Mouse (Mus musculus) limb, embryonic 12.5 days (tissue): ENCODE results near the gene Tmub2. TPM values are rescaled to one million over a fixed set of nuclear protein-coding genes. Genes with fewer than 3 reads are reported as not detected.

Experiments
- ATAC-seq: fragments of 200-750 bp; cut with Nextera tagmentation; 2 replicates; pipeline ENCODE4 v1.8.0; 2017; ENCODE audit warnings: low read depth, moderate TSS enrichment; ENCODE audit not compliant: insufficient number of reproducible peaks, insufficient read depth, low FRiP score, low TSS enrichment
- H3K27ac ChIP-seq: fragments of 300-500 bp; sonication (generic); 2 replicates; pipeline ENCODE4 v1.5.1; 2016; ENCODE audit warnings: mild to moderate bottlenecking, moderate library complexity
- H3K27me3 ChIP-seq: fragments of 300-500 bp; sonication (generic); 2 replicates; pipeline ENCODE4 v1.6.1; 2016; ENCODE audit warnings: mild to moderate bottlenecking, moderate library complexity
- H3K36me3 ChIP-seq: fragments of 300-500 bp; sonication (generic); 2 replicates; pipeline ENCODE4 v1.6.1; 2016; ENCODE audit warnings: mild to moderate bottlenecking, moderate library complexity
- H3K4me1 ChIP-seq: fragments of 300-500 bp; sonication (generic); replicated peaks from 2 replicates; pipeline ENCODE4 v1.6.1; 2016
- H3K4me2 ChIP-seq: fragments of 300-500 bp; sonication (generic); 2 replicates; pipeline ENCODE4 v1.6.1; 2016; ENCODE audit warnings: mild to moderate bottlenecking, moderate library complexity
- H3K4me3 ChIP-seq: fragments of 300-500 bp; sonication (generic); replicated peaks from 2 replicates; pipeline ENCODE4 v1.5.1; 2016; ENCODE audit warnings: mild to moderate bottlenecking
- H3K9ac ChIP-seq: fragments of 300-500 bp; sonication (generic); replicated peaks from 2 replicates; pipeline ENCODE4 v1.6.1; 2016; ENCODE audit warnings: mild to moderate bottlenecking, moderate library complexity
- H3K9me3 ChIP-seq: fragments of 300-500 bp; sonication (generic); 2 replicates; pipeline ENCODE4 v1.6.1; 2016; ENCODE audit warnings: mild to moderate bottlenecking, moderate library complexity
- WGBS: fragments of 180-500 bp; shearing (Covaris S2); methylation state at CpG from one replicate; pipeline ENCODE4 v1.1.7; 2016; 5-methylcytosine and 5-hydroxymethylcytosine counted together
- polyA plus RNA-seq: library from polyadenylated mRNA; unstranded; fragments of >200 nt; fragmentation: Nextera tagmentation; extraction: Ambion mirVana; gene quantifications from 2 replicates; pipeline ENCODE4 v1.2.1, GENCODE M21; 2016

Gene Tmub2
- polyA plus RNA-seq, 1 experiment from 2014 or later, result 48.9 TPM

DNA sequence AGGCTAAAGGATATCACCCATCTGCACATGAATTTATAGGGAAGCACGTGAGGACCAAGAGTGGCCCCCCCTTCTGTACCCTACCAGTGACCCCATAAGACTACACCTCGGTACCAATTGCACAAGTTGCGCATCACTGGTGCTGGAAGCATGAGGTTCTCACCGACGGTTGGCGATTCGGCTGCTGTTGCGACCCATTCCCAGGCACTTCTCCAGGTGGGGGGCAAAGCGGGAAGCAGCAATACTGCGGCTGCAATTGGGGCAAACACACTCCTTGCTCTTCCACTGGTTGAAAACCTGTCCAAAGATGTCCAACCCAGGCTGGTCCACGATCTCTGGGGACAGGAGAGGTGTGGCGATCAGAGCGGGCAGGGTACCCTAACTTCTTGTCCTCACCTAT is 9.2 kb downstream of the Tmub2 start:
- Histone ChIP-seq H3K36me3 (peaks cover 58% of the 10 kb centered on the region), H3K4me2 (0 out of 2 replicates have a peak overlapping the region, but pooled peaks have one; percentile 91), H3K4me1 (peaks cover 23% of the 10 kb centered on the region), H3K27ac (no peak overlapping the region), H3K27me3 (no peaks in the 10 kb centered on the region), H3K9me3 (no peaks in the 10 kb centered on the region), H3K9ac (no peak overlapping the region), H3K4me3 (no peak overlapping the region)
- 95% methylated on average over 13 of the region's 13 CpGs for WGBS
- ATAC-seq, result no peak

DNA sequence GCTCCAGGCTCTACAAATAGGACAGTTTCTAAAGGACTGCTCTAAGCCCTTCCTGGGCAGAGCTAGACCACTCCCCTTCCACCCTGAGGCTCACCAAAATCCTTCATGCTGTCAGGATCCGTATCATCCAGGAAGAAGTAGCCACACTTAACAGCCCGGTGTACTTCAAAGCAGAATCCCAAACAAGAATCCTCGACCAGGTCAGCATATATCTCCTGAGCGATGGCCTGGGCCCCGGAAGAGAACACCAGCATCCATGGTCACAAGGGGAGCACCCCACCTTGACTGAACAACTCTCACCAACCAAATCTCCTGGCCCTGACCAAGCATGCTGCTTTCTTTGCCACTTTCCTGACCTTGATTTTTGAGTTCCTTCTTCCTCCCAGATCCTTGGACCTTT is 9.7 kb downstream of the Tmub2 start:
- H3K36me3 ChIP-seq, result peaks cover 54% of the 10 kb centered on the region
- H3K4me1 ChIP-seq, result peaks cover 23% of the 10 kb centered on the region
- H3K27me3 ChIP-seq, result no peaks in the 10 kb centered on the region
- no peak for ATAC-seq
- peak overlapping the region; percentile 99 for H3K27ac ChIP-seq
- peak overlapping the region; percentile 91 for H3K4me2 ChIP-seq
- H3K4me3 ChIP-seq, result no peak overlapping the region
- WGBS, result 78% methylated on average over 5 of the region's 5 CpGs
- 0 out of 2 replicates have a peak overlapping the region, but pooled peaks have one; percentile 18 for H3K9ac ChIP-seq
- H3K9me3 ChIP-seq, result no peaks in the 10 kb centered on the region

DNA sequence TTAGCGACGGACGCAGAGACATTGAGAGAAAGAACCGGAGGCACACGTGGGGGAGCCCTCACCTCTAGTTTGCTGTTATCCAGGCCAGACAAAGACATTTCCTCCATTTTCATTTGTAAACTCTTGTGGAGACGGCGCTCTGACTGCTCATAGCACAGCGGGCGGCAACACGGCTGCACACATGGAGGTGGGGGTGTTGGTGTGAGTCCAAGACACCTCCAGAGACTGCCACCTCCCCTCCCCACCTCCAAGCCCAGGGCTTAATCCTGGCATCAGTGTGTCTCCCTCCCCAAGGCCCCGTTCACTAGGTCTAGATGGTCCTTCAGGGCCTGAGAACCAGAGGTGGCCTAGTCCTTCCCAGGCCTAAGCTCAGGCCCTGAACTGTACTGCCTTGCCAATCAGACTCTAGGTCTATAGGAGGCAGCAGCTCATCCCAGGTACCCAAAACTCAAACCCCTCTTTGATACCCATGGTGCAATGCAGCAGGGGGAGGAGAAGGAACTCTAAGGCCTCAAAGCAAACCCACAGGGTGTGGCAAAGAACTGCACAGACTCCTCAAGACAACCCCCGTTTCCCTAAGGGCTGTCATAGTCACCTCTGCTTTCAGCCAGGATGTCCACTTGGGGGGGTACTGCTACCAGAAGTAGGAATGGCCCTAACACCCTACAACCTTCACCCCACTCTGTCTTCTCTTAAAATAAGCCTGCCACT is 10.3 kb downstream of the Tmub2 start:
- H3K4me1 ChIP-seq, result peaks cover 23% of the 10 kb centered on the region
- H3K9me3 ChIP-seq, result no peaks in the 10 kb centered on the region
- no peak for ATAC-seq
- peak overlapping the region; percentile 99 for H3K27ac ChIP-seq
- peak overlapping the region; percentile 93 for H3K9ac ChIP-seq
- H3K4me3 ChIP-seq, result peak overlapping the region; percentile 86
- WGBS, result 75% methylated on average over 12 of the region's 12 CpGs
- H3K27me3 ChIP-seq, result no peaks in the 10 kb centered on the region
- peak overlapping the region; percentile 91 for H3K4me2 ChIP-seq
- peaks cover 48% of the 10 kb centered on the region for H3K36me3 ChIP-seq

DNA sequence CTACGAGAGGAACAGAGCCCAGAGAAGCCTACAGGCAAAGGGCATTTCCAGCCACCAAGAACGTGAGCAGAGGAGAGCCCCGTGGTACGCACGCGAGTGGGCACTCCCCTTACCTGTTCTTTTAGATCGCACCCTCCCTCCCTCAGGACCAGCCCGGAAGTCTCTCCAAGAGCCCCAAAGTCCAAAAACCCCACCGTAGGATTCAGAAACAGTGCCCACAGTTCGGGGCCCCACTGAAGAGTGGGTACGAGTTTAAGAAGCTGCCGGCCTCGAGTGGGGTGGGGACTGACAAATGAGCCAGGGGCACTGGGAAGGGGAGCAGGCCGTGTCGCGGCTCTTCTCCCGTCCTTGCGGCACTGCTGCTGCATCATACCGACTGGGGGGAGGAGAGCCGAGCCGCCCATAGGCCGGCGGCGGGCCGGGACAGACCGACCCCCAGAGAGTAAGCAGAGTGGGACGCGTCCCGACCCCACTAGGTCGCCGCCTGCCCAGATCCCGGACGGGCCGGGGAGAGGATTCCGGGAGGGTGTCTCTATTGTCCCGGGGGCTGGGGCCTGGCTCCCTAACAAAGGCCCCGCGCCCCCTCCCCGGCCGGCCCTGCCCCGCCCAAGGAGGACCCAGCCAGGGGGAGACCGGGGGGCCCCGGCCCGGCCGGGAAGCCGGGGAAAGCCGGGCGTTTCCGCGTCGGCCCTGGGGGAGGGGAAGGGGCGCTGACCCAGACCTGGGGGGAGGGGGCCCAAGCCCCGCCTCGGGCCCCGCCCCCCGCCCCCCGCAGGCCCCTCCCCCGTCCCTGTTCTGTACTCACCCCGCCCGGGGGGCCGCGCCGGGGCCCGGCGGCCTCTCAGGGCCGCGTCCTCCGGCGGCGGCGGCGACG is 11.1 kb downstream of the Tmub2 start:
- H3K27ac ChIP-seq, result peak overlapping the region; percentile 99
- H3K36me3 ChIP-seq, result peaks cover 40% of the 10 kb centered on the region
- ATAC-seq, result 0 out of 2 replicates have a peak, but pooled peaks have one; percentile 33
- peak overlapping the region; percentile 91 for H3K4me2 ChIP-seq
- peak overlapping the region; percentile 86 for H3K4me3 ChIP-seq
- H3K4me1 ChIP-seq, result peaks cover 23% of the 10 kb centered on the region
- WGBS, result under 1% methylated on average over 40 of the region's 73 CpGs
- peak overlapping the region; percentile 93 for H3K9ac ChIP-seq
- no peaks in the 10 kb centered on the region for H3K27me3 ChIP-seq
- no peaks in the 10 kb centered on the region for H3K9me3 ChIP-seq

DNA sequence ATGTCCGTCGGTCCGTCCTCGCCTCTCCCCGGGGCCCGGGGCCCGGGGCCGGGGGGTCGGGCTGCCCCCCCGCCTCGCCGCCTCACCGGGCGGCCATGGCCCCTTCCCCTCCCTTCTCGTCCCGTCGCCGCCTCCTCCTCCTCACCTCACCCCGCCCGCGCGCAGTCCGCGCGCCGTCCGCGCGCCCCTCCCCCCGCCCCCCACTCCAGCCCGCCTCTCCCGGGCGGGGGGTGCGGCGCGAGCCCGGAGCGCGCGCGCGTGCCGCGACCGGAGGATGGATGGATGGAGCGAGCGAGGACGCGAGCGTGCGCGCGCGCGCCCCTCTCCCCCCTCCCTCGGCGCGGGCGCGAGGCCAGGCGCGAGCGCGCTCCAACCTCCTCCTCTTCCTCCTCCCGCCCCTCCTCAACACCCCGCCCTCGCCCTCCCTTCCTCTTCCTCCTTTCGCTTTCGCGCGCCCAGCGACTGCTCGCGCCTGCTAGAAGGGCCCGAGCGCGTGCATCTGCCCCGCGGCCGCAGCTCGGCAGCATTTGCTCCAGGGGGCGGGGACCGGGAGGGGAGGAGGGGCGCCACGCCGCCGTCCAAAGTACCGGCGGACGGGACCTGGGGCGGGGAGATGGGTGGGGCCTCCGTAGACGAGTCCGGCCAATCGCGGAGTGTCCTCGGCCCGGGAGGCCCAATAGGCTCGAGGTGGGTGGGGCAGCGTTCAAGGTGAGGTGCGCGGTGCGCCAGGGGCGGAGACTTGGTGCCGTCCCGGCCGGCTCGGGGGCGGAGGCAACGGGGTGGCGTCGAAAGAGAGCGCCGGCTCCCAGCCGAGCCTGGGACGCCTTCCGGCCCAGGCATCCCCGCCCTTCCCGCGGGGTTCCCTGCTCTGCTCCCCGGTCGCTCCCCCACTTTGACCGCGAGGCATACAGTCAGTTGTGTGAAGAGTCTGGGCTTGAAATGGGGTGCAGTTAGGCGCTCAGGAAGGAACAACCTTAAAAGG is 12.1 kb downstream of the Tmub2 start, which contains the start of gene Atxn7l3:
Atxn7l3 (minus strand) TSS at position 141 of the 982 bp plus-strand sequence.
- H3K27ac ChIP-seq, result peak within 1 kb of the TSS; percentile 99
- no peaks in the 10 kb centered on the region for H3K27me3 ChIP-seq
- peaks cover 23% of the 10 kb centered on the region for H3K4me1 ChIP-seq
- H3K36me3 ChIP-seq, result peaks cover 30% of the 10 kb centered on the region
- peak within 1 kb of the TSS; percentile 91 for H3K4me2 ChIP-seq
- ATAC-seq, result peak; percentile 92
- peak within 1 kb of the TSS; percentile 93 for H3K9ac ChIP-seq
- peak within 1 kb of the TSS; percentile 86 for H3K4me3 ChIP-seq
- WGBS, result under 1% methylated on average over 76 of the region's 125 CpGs
- no peaks in the 10 kb centered on the region for H3K9me3 ChIP-seq

DNA sequence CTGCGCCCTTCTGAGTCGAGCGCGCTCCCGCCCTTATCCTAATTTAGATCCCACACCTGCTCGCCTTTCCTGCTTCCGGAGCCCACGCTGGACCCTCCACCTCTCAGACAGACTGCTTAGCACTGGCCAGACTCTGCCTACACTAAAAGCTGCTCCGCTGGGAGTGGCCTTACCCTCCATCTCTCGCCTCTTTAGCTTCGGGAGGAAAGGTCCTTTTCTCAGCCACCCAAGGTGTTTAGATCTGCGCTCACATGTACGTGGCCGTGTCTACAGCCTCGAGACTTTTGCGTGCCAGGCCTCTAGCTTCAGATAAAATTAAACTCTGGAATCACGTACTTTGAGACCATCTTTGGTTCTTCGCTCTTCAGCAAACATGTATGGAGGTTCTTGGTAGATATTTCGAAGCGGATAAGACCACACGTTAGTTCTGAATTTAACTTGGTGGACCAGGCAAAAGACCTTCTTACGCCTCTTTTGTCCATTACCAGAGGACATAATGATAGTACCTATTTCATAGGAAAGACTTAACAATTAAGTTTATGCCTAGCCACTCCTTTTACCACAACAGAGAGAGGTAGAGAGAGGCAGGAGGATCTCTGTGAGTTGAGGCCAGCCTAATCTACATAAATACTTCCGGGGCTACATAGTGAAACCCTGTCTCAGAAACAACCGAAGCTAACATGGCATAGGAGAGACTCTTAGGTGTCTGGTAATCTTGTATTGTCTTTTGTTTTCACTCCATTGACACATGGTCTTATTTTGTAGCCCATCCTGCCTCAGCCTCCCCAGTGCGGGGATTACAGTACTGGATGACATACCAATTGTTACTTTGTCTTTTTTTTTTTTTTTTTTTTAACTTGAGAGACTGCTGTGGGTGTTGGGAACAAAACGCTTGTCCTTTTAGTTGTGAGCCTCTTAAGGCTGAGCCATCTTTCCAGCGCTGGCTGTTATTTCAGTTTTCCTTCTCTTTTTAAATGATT is 13.1 kb downstream of the Tmub2 start:
- ATAC-seq, result peak; percentile 40
- peak overlapping the region; percentile 91 for H3K4me2 ChIP-seq
- peak overlapping the region; percentile 68 for H3K9ac ChIP-seq
- H3K4me1 ChIP-seq, result peaks cover 23% of the 10 kb centered on the region
- 26% methylated on average over 27 of the region's 27 CpGs for WGBS
- H3K36me3 ChIP-seq, result peaks cover 19% of the 10 kb centered on the region
- peak overlapping the region; percentile 86 for H3K4me3 ChIP-seq
- peak overlapping the region; percentile 99 for H3K27ac ChIP-seq
- H3K27me3 ChIP-seq, result no peaks in the 10 kb centered on the region
- no peaks in the 10 kb centered on the region for H3K9me3 ChIP-seq

DNA sequence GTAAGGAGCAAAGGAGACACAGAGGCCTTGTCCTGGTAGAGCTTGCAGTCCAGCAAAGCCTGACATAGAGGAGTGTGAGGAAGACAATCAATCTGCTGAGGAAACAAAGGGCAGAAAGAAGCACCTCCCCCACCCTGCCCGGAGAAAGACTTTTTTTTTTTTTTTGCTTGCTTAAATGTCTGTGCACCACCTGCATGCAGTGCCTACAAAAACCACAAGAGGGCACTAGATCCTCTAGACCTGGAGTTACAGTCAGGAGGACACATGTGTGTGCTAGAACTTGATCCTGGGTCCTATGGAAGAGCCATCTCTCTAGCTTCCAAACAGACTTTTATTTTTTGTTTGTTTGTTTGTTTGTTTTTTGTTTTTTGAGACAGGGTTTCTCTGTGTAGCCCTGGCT is 15.1 kb downstream of the Tmub2 start:
- Histone ChIP-seq H3K27ac (no peak overlapping the region), H3K36me3 (peaks cover 3% of the 10 kb centered on the region; the same call in 1 of the 2 replicates), H3K9me3 (no peaks in the 10 kb centered on the region), H3K9ac (no peak overlapping the region), H3K4me3 (no peak overlapping the region), H3K27me3 (no peaks in the 10 kb centered on the region), H3K4me2 (no peak overlapping the region), H3K4me1 (peaks cover 14% of the 10 kb centered on the region)
- WGBS, result 6% methylated on average over 1 of the region's 1 CpGs
- no peak for ATAC-seq

DNA sequence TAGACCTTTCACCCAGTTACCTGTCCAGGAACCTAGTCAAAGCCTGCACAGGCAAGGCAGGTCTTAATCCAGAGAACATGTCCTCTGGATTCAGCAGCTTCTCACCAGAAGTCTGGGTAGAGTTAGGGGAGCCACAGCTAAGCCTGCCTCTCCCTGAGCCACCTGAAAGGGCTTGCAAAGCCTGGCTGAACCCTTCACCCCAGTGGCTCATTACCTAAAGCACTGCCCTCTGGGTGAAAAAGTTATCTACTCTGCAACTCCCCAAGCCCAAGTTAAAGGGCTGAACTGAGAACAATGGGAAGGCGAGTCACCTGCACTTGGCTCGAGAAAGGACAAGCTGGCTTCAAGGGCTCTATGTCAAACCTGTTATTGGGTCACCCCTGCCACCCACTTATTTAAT is 19.4 kb downstream of the Tmub2 start:
- Histone ChIP-seq H3K36me3 (peaks cover 40% of the 10 kb centered on the region), H3K9me3 (no peaks in the 10 kb centered on the region), H3K4me2 (no peak overlapping the region), H3K4me3 (no peak overlapping the region), H3K4me1 (peaks cover 6% of the 10 kb centered on the region), H3K9ac (no peak overlapping the region), H3K27ac (no peak overlapping the region), H3K27me3 (no peaks in the 10 kb centered on the region)
- 38% methylated on average over 2 of the region's 2 CpGs for WGBS
- ATAC-seq, result no peak

DNA sequence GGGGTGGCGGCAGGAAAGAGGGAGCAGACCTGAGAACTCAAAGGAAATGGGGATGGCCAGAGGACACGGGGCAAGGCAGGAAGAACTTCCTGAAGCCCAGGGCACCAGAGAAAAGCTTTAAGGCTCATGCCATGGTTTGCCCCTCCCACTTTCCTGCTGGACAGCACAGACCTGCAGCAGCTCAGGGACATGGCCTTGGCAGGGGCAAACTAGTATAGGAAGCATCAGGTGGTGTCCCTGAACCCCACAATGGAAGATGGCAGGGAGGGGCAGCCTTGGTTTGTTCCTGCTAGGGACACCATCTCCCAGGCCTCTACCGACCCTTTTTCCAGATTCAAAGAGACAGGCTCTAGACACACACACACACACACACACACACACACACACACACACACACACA is 20.6 kb downstream of the Tmub2 start:
- peaks cover 50% of the 10 kb centered on the region for H3K36me3 ChIP-seq
- no peak for ATAC-seq
- no peaks in the 10 kb centered on the region for H3K9me3 ChIP-seq
- no peak overlapping the region for H3K4me2 ChIP-seq
- no peaks in the 10 kb centered on the region for H3K27me3 ChIP-seq
- 73% methylated on average over 3 of the region's 3 CpGs for WGBS
- no peak overlapping the region for H3K9ac ChIP-seq
- H3K27ac ChIP-seq, result no peak overlapping the region
- H3K4me1 ChIP-seq, result peaks cover 18% of the 10 kb centered on the region
- no peak overlapping the region for H3K4me3 ChIP-seq

DNA sequence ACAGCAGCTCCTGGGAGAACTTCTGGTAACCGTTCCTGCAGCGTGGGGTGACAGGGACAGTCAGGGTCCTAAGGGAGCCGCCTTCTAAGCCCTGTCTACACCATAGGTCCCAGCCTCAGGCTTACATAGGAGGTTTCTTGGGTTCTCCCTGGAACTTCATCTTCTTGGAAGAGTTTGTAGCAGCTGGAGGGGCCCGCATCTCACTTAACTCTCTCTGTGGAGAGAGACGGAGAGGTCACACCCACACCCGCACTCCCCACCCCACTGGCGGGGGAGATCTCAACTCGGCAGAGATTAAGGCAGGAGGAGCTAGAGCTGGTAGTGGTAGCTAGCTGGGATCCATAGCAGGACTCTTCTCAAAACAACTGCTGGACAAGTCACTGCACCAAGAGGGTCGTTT is 23.4 kb downstream of the Tmub2 start:
- H3K4me3 ChIP-seq, result no peak overlapping the region
- no peaks in the 10 kb centered on the region for H3K27me3 ChIP-seq
- no peaks in the 10 kb centered on the region for H3K9me3 ChIP-seq
- H3K4me1 ChIP-seq, result peaks cover 28% of the 10 kb centered on the region
- WGBS, result 91% methylated on average over 9 of the region's 9 CpGs
- H3K36me3 ChIP-seq, result peaks cover 76% of the 10 kb centered on the region
- H3K27ac ChIP-seq, result no peak overlapping the region
- H3K4me2 ChIP-seq, result no peak overlapping the region
- no peak overlapping the region for H3K9ac ChIP-seq
- ATAC-seq, result no peak
